Comparison of ENCODE assay signal across 34 mouse cellular contexts in the genomic region with DNA sequence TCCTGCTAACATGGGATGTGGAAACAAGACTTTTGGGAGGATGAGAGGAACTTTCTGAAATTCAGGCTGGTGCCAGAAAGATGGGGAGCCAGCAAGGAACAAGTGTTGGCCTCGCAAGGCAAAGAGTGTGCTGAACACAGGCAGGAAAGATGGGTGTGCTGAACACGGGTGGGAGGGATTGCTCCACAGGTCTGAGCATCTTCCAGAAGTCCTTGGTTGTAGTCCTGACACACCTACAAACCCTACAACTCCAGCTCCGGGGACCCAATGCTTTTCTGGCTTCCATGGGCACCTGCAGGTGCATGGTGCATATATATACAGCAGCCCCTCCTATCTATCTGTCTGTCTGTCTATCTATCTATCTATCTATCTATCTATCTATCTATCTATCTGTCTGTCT. TPM values are rescaled to one million over a fixed set of nuclear protein-coding genes. Genes with fewer than 3 reads are reported as not detected.
"Had no signal": no experiment of that assay in that cellular context is flagged by ENCODE, and none has a peak within 500 bp of the region (broad histone marks: within the 10 kb centered on the region; RNA-seq: fewer than 3 reads in every experiment).

No protein-coding gene starts in this region.

- H3K9ac ChIP-seq: embryonic facial prominence, embryonic 12.5 days; embryonic facial prominence, embryonic 13.5 days; embryonic facial prominence, embryonic 15.5 days; forebrain, embryonic 12.5 days; forebrain, embryonic 13.5 days; forebrain, embryonic 15.5 days; forebrain, postnatal 0 days had no signal

- H3K4me2 ChIP-seq: embryonic facial prominence, embryonic 12.5 days; embryonic facial prominence, embryonic 13.5 days; embryonic facial prominence, embryonic 15.5 days; forebrain, embryonic 12.5 days; forebrain, embryonic 13.5 days; forebrain, embryonic 15.5 days had no signal

- H3K4me3 ChIP-seq: embryonic facial prominence, embryonic 10.5 days; embryonic facial prominence, embryonic 12.5 days; embryonic facial prominence, embryonic 13.5 days; embryonic facial prominence, embryonic 15.5 days; erythroblast, embryonic 14.5 days; forebrain, embryonic 10.5 days; forebrain, embryonic 12.5 days; forebrain, embryonic 13.5 days; forebrain, embryonic 15.5 days; gastrocnemius, adult 2 months; heart, adult 2 months had no signal

- H3K27ac ChIP-seq: embryonic facial prominence, embryonic 10.5 days; embryonic facial prominence, embryonic 12.5 days; embryonic facial prominence, embryonic 13.5 days; embryonic facial prominence, embryonic 15.5 days; forebrain, embryonic 10.5 days; forebrain, embryonic 12.5 days; forebrain, embryonic 13.5 days; forebrain, embryonic 15.5 days; gastrocnemius, adult 2 months; heart, adult 2 months had no signal

- H3K4me1 ChIP-seq: embryonic facial prominence, embryonic 12.5 days; embryonic facial prominence, embryonic 15.5 days; forebrain, embryonic 13.5 days; forebrain, embryonic 15.5 days had no signal

- H3K36me3 ChIP-seq: embryonic facial prominence, embryonic 10.5 days; embryonic facial prominence, embryonic 12.5 days; embryonic facial prominence, embryonic 13.5 days; embryonic facial prominence, embryonic 15.5 days; forebrain, embryonic 10.5 days; forebrain, embryonic 12.5 days; forebrain, embryonic 15.5 days had no signal

- ATAC-seq: forebrain, embryonic 13.5 days; forebrain, embryonic 14.5 days; forebrain, embryonic 15.5 days; forebrain, embryonic 16.5 days; forebrain, postnatal 0 days had no signal

- DNase-seq: cerebellum, adult 2 months; cerebellum, adult 8-10 months; cerebellum, adult 9-10 months; cerebellum, adult 9-11 months; cerebellum, postnatal 10 days; cerebellum, postnatal 14 days; cerebellum, postnatal 25 days; cerebellum, postnatal 36 days; embryo, embryonic 11 days; forebrain, postnatal 0 days; gastrocnemius, adult 2 months; gastrocnemius, postnatal 10 days; gastrocnemius, postnatal 14 days; gastrocnemius, postnatal 25 days; gastrocnemius, postnatal 36 days; heart, adult 18-20 months; heart, adult 2 months had no signal

- H3K9me3 ChIP-seq: embryonic facial prominence, embryonic 10.5 days; embryonic facial prominence, embryonic 13.5 days; embryonic facial prominence, embryonic 15.5 days; forebrain, embryonic 10.5 days; forebrain, embryonic 12.5 days; forebrain, embryonic 13.5 days; forebrain, embryonic 15.5 days had no signal

- H3K27me3 ChIP-seq: embryonic facial prominence, embryonic 12.5 days; embryonic facial prominence, embryonic 13.5 days; embryonic facial prominence, embryonic 15.5 days; forebrain, embryonic 12.5 days; forebrain, embryonic 13.5 days; forebrain, embryonic 15.5 days had no signal

RNA-seq across cellular contexts. Expression of a gene that starts 44.1 kb away (rescaled TPM):
- total RNA-seq: common myeloid progenitor, adult 5-6 weeks; forebrain, postnatal 0 days; gastrocnemius, adult 18-20 months; gastrocnemius, adult 2 months; gastrocnemius, adult 8-10 months; gastrocnemius, postnatal 10 days; gastrocnemius, postnatal 14 days; gastrocnemius, postnatal 25 days; gastrocnemius, postnatal 36 days; gastrocnemius, postnatal 4 days; heart, adult 18-20 months; heart, adult 2 months had no signal
- polyA plus RNA-seq: cerebellum, adult 2 months; embryonic facial prominence, embryonic 11.5 days; forebrain, embryonic 10.5 days; forebrain, embryonic 11.5 days; forebrain, embryonic 12.5 days; forebrain, embryonic 13.5 days; forebrain, embryonic 14.5 days; forebrain, embryonic 15.5 days; forebrain, embryonic 16.5 days; heart, adult 2 months had no signal
